Mouse (Mus musculus): ENCODE results near the gene Kcnj10. TPM values are rescaled to one million over a fixed set of nuclear protein-coding genes. Genes with fewer than 3 reads are reported as not detected.

Gene Kcnj10
- polyA plus RNA-seq, 1 experiment = 93.5 TPM

DNA sequence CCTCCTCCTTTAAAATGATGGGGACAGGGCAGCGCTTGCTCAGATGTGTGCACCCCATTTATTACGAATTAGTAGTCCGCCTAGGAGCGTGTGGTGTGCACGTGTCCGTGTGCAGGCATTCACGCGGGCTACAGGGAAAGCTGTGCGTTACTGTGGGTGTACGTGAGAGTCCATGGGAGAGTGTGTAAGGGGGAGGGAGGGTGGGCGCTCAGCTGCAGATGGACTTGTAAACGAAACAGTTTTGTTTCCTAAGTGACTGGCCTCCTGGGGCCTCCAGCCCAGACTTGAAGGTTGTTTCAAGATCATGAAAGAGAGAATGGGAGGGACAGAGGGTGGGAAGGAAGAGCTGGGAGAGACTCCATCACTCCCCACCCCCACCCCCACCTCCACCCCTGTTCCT is 39.8 kb upstream of the Kcnj10 start:
- Histone ChIP-seq H3K27ac (ENCODE audit: insufficient read depth, low read depth, low read length) (peak overlapping the region; percentile 78), H3K4me3 (ENCODE audit: insufficient read depth, low read depth, low read length) (no peak overlapping the region), H3K4me1 (ENCODE audit: control insufficient read depth, insufficient read depth, low read length) (peaks cover 41% of the 10 kb centered on the region)
- no peak for TF ChIP-seq POLR2A (IDR thresholded peaks at IDR 0.05; ENCODE audit: insufficient read depth, low read depth, low read length)
- TF ChIP-seq CTCF (IDR thresholded peaks at IDR 0.05; ENCODE audit: insufficient read depth, low read depth, low read length) = no peak
- WGBS = 45% methylated on average over 12 of the region's 12 CpGs

DNA sequence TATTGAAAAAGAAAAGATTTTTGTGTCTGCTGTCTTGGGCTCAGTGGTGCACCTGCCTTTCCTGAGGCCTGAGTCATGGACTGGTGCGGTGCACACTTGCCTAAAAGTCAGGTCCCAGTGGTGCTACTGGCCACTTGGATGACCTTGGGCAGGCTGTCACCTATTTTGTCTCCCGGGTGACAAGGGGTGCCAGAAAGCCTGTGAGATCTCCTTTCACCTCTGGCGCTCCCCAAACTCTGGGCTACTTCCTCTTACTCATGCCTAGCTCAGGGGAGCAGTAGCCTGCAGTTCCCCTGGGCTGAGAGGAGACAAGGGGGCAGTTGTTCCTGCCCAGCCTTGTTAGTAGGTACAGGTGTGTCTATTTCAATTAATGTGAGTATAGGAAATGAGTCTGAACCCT is 38.7 kb upstream of the Kcnj10 start:
- Histone ChIP-seq H3K4me1 (ENCODE audit: control insufficient read depth, insufficient read depth, low read length) (peaks cover 39% of the 10 kb centered on the region), H3K4me3 (ENCODE audit: insufficient read depth, low read depth, low read length) (no peak overlapping the region), H3K27ac (ENCODE audit: insufficient read depth, low read depth, low read length) (no peak overlapping the region)
- TF ChIP-seq CTCF (IDR thresholded peaks at IDR 0.05; ENCODE audit: insufficient read depth, low read depth, low read length) (no peak), POLR2A (IDR thresholded peaks at IDR 0.05; ENCODE audit: insufficient read depth, low read depth, low read length) (no peak)
- 75% methylated on average over 3 of the region's 3 CpGs for WGBS

DNA sequence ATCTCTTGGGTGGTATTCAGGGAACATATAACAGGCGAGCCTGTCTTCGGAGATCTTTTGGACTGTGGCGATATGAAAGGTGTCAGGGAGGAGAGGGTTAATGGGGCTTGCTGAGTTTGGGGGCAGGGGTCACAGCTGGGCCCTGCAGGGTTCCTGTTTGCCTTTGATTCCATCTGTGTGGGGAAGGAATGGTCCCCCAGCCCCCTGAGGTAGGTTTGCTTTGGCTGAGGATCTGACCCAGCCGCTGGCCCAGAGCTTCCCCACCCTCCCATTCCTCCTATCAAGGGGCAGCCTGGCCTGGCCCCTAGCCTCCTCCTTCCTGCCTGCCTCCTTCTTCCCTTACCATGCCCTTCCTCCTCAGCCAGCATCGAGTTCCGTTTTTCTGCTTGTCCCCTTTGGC is 38.2 kb upstream of the Kcnj10 start:
- 51% methylated on average over 6 of the region's 6 CpGs for WGBS
- Histone ChIP-seq H3K27ac (ENCODE audit: insufficient read depth, low read depth, low read length) (no peak overlapping the region), H3K4me3 (ENCODE audit: insufficient read depth, low read depth, low read length) (no peak overlapping the region), H3K4me1 (ENCODE audit: control insufficient read depth, insufficient read depth, low read length) (peaks cover 35% of the 10 kb centered on the region)
- TF ChIP-seq POLR2A (IDR thresholded peaks at IDR 0.05; ENCODE audit: insufficient read depth, low read depth, low read length) (no peak), CTCF (IDR thresholded peaks at IDR 0.05; ENCODE audit: insufficient read depth, low read depth, low read length) (no peak)

DNA sequence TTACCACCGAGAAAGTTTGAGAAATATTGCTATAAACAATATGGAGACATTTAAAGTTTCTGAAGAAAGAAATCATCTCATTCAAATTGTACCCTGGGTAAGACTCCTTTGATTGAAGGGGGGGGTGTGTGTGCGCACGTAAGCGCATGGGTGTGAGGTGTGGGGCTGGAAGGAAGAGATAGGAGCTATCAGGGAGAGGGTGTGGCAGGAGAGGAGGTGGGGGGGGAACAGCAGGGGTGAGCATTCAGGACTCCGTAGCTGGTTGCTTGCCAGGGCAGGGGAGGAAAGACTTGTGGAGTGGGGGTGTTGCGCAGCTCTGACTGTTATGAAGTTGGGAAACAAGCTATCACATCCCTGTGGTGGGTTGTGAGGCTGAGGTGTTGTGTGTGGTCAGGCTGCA is 36.6 kb upstream of the Kcnj10 start:
- no peak for TF ChIP-seq POLR2A (IDR thresholded peaks at IDR 0.05; ENCODE audit: insufficient read depth, low read depth, low read length)
- TF ChIP-seq CTCF (IDR thresholded peaks at IDR 0.05; ENCODE audit: insufficient read depth, low read depth, low read length) = no peak
- Histone ChIP-seq H3K4me1 (ENCODE audit: control insufficient read depth, insufficient read depth, low read length) (peaks cover 31% of the 10 kb centered on the region), H3K27ac (ENCODE audit: insufficient read depth, low read depth, low read length) (no peak overlapping the region), H3K4me3 (ENCODE audit: insufficient read depth, low read depth, low read length) (no peak overlapping the region)
- WGBS = 76% methylated on average over 6 of the region's 6 CpGs

DNA sequence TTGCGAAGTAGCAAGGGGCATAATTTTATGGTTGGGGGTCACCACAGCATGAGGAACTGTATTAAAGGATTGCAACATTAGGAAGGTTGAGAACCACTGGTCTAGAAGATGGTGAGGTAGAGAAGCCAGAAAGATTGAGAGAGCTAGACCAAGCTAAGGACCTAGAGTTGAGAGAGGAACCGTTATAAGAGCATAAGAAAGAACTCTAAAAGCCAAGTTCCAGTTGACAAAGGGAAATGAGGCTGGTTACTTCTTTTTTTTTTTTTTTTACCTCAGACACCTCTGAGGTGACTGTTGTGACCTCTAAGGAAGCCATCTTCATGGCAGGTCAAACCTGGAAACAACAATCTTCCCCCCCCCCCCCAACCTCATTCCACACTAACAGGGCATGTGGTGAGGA is 35.9 kb upstream of the Kcnj10 start:
- WGBS = 99% methylated on average over 2 of the region's 2 CpGs
- TF ChIP-seq POLR2A (IDR thresholded peaks at IDR 0.05; ENCODE audit: insufficient read depth, low read depth, low read length) = no peak
- no peak for TF ChIP-seq CTCF (IDR thresholded peaks at IDR 0.05; ENCODE audit: insufficient read depth, low read depth, low read length)
- Histone ChIP-seq H3K4me3 (ENCODE audit: insufficient read depth, low read depth, low read length) (no peak overlapping the region), H3K4me1 (ENCODE audit: control insufficient read depth, insufficient read depth, low read length) (peaks cover 29% of the 10 kb centered on the region), H3K27ac (ENCODE audit: insufficient read depth, low read depth, low read length) (no peak overlapping the region)

DNA sequence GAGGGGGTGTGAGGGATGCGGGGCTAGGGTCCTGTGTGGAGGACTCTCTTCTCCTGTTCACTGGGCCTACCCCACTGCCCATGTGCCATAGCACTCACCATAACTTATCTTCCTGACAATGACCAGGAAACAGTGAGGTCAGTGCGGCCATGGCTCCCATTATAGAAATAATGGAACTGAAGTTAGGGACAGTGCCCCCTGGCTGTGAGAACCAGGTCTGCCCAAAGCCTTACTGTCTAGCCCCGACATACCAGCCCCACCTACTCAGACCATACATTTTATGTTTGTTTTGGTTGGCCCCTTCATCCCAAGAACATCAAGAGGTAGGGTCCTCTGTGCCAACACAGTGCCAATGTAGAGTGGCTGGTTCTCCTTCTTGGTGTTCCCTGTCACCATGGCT is 35.4 kb upstream of the Kcnj10 start:
- WGBS = 88% methylated on average over 3 of the region's 3 CpGs
- no peak overlapping the region for H3K27ac ChIP-seq (ENCODE audit: insufficient read depth, low read depth, low read length)
- TF ChIP-seq CTCF (IDR thresholded peaks at IDR 0.05; ENCODE audit: insufficient read depth, low read depth, low read length) = no peak
- no peak for TF ChIP-seq POLR2A (IDR thresholded peaks at IDR 0.05; ENCODE audit: insufficient read depth, low read depth, low read length)
- peaks cover 24% of the 10 kb centered on the region for H3K4me1 ChIP-seq (ENCODE audit: control insufficient read depth, insufficient read depth, low read length)
- no peak overlapping the region for H3K4me3 ChIP-seq (ENCODE audit: insufficient read depth, low read depth, low read length)

DNA sequence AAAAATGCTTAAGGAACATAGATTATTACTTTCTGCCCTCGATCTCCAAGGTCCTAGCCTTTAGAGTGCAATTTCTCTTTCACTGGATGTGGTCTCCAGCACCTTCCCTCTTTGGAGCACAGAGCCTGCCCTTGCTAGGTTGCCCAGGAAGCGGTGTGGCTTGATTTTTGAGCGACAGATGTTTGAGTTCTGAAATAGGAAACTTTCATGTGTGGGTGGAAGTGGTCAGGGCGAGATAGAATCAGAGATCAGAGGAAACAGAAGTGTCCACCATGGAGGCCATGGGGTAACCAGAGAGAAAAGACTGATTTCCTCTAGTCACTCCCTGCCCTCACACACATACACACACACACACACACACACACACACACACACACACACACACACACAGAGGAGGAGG is 34.8 kb upstream of the Kcnj10 start:
- 88% methylated on average over 4 of the region's 4 CpGs for WGBS
- 0 out of 2 replicates have a peak overlapping the region, but pooled peaks have one; percentile 20 for H3K27ac ChIP-seq (ENCODE audit: insufficient read depth, low read depth, low read length)

DNA sequence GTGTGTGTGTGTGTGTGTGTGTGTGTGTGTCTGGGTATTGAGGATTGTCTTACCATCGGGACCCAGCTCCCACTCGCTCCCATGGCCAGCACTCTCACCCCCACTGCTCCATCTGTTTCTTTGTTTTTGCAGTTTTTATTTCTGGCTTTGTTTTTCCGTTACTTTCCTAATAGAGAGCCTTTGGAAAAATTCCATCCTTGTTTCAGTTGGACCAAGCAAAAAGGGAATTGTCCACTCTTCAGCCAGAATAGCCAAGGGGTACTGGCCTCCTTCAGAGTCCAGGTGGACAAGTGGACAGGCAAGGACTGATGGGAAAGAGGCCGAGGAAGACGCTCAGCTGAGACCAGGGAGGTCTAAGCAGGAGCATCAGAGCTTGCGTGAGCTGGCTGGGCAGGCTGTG is 34.1 kb upstream of the Kcnj10 start:
- no peak overlapping the region for H3K4me3 ChIP-seq (ENCODE audit: insufficient read depth, low read depth, low read length)
- TF ChIP-seq CTCF (IDR thresholded peaks at IDR 0.05; ENCODE audit: insufficient read depth, low read depth, low read length) (no peak), POLR2A (IDR thresholded peaks at IDR 0.05; ENCODE audit: insufficient read depth, low read depth, low read length) (no peak)
- 49% methylated on average over 6 of the region's 6 CpGs for WGBS
- H3K27ac ChIP-seq (ENCODE audit: insufficient read depth, low read depth, low read length) = peak overlapping the region; percentile 42
- H3K4me1 ChIP-seq (ENCODE audit: control insufficient read depth, insufficient read depth, low read length) = peaks cover 25% of the 10 kb centered on the region

More for the DNA sequence above, 34.8 kb upstream of the Kcnj10 start:
- Histone ChIP-seq H3K4me1 (ENCODE audit: control insufficient read depth, insufficient read depth, low read length) (peaks cover 22% of the 10 kb centered on the region), H3K4me3 (ENCODE audit: insufficient read depth, low read depth, low read length) (no peak overlapping the region)
- TF ChIP-seq CTCF (IDR thresholded peaks at IDR 0.05; ENCODE audit: insufficient read depth, low read depth, low read length) (no peak), POLR2A (IDR thresholded peaks at IDR 0.05; ENCODE audit: insufficient read depth, low read depth, low read length) (no peak)

DNA sequence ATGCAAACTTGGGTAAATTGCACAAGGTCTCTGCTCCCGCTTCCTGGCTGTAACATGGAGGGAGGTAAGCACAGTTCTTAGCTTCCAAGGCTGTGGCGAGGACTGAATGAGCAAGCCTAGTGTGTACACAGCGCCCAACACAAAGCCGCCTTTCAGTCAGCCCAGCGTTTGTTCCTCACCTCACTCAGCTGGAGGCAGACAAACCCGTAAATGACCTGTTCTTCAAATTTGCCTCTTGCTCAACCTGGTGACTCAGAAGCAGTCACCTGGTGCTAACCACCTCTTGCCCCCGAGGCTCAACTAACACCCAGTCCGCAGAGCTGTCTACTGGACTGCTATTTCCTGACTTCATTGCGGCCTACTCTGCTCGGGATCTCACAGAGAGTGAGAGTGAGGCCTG is 33.1 kb upstream of the Kcnj10 start:
- 61% methylated on average over 10 of the region's 10 CpGs for WGBS
- peak overlapping the region; percentile 42; the same call in 1 of the 2 replicates for H3K27ac ChIP-seq (ENCODE audit: insufficient read depth, low read depth, low read length)
- no peak for TF ChIP-seq POLR2A (IDR thresholded peaks at IDR 0.05; ENCODE audit: insufficient read depth, low read depth, low read length)
- TF ChIP-seq CTCF (IDR thresholded peaks at IDR 0.05; ENCODE audit: insufficient read depth, low read depth, low read length) = no peak
- peaks cover 27% of the 10 kb centered on the region for H3K4me1 ChIP-seq (ENCODE audit: control insufficient read depth, insufficient read depth, low read length)
- H3K4me3 ChIP-seq (ENCODE audit: insufficient read depth, low read depth, low read length) = no peak overlapping the region

DNA sequence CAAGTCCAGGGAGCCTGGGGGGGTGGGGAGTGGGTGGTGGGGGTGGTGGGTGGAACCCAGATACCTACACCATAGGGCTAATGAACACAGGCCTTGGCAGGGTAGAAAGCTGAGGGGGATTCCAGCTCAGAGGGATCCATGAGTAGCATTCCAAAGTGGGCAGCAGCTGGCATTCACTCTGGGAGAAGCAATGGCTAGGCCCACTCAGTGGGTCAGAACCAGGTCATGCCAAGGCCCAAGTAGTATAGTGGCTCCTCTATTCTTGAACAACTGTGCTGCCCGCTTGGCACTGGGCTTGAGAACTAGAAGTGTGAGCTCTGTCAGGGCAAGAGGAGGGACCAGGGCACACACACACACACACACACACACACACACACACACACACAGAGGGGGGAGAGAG is 32.6 kb upstream of the Kcnj10 start:
- WGBS = 100% methylated on average over 1 of the region's 1 CpGs
- Histone ChIP-seq H3K4me1 (ENCODE audit: control insufficient read depth, insufficient read depth, low read length) (peaks cover 31% of the 10 kb centered on the region), H3K27ac (ENCODE audit: insufficient read depth, low read depth, low read length) (no peak overlapping the region), H3K4me3 (ENCODE audit: insufficient read depth, low read depth, low read length) (no peak overlapping the region)
- TF ChIP-seq CTCF (IDR thresholded peaks at IDR 0.05; ENCODE audit: insufficient read depth, low read depth, low read length) (no peak), POLR2A (IDR thresholded peaks at IDR 0.05; ENCODE audit: insufficient read depth, low read depth, low read length) (no peak)
